Mouse (Mus musculus) megakaryocyte-erythroid progenitor cell, adult 5 weeks (primary cell): Measurements from ENCODE around the gene Dusp13. TPM values are rescaled to one million over a fixed set of nuclear protein-coding genes. Genes with fewer than 3 reads are reported as not detected.

Experiments used
- polyA plus RNA-seq: library from polyadenylated mRNA; stranded (reverse); fragments of >175 nt; gene quantifications from 2 replicates; pipeline ENCODE4 v1.2.3, GENCODE M21; 2012

The Dusp13 gene
- polyA plus RNA-seq, result not detected in 2 replicates

GRCm38 (mm10) chr14:21750881-21751542 lies at the start of gene Dusp13:
Gene Dusp13 (minus strand): TSS chr14:21751181.

DNA sequence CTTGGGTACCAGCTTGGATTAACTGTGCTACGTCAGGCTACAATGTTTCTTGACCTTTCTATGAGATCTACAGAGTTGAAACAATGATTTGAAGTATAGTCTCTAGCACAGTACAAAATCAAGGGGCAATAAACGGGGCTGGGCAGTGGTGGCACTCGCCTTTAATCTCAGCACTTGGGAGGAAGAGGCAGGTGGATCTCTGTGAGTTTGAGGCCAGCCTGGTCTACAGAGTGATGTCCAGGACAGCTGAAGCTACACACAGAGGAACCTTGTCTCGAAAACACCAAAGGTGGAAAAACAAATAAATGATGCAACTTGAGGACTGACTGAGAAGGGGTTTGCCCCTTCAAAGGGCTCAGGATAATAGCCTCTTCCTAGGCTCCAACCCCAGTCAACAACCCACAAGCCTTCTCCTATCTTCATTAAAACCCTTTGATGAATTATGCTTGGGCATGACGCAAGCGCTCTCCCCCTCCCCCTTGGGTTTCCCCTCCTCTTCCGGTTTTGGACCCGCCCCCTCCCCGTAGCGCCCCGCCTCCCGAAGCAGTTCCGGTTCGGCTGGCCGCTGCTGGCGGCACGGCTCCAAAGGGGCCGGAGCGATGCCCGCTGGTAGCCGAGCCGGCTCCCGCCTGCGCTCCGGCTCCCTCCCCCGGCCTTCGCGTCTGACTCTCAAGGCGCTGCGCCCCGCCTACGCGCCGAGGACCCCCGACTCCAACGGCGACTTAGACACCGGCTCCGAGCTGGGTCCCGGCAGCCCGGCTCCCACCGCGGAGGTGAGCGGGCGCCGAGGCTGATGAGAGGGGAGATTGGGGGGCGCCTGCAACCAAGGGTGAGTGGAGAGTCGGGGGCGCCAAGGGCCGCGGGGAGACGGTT lies 737 bp downstream of the Dusp13 start, which contains the start of gene Samd8:
Samd8 (plus strand) TSS at position 524 of the 873 bp plus-strand sequence.

GRCm38 (mm10) chr14:21714486-21714885 lies 36.5 kb downstream of the Dusp13 start, which contains the start of gene Dupd1:
Gene Dupd1 (minus strand): TSS chr14:21714576.

Other genes with a start within 250 kb of the Dusp13 start
- 0.52 TPM in 1 of 2 replicates, not detected in the other for gene Dupd1, start 36.6 kb downstream of the Dusp13 start, polyA plus RNA-seq
- gene Samd8, start 650 bp downstream of the Dusp13 start, polyA plus RNA-seq, result 8.0 and 8.3 TPM in 2 replicates
- 440 and 530 TPM in 2 replicates for gene Vdac2, start 74.1 kb upstream of the Dusp13 start, polyA plus RNA-seq
- gene Comtd1, start 97.8 kb upstream of the Dusp13 start, polyA plus RNA-seq, result 42.8 and 50.1 TPM in 2 replicates
- 6.2 and 6.3 TPM in 2 replicates for gene Zfp503, start 238.4 kb upstream of the Dusp13 start, polyA plus RNA-seq